14 mouse cellular contexts compared by ENCODE assay signal in genomic region chr16:89921370-89921769, GRCm38 (mm10).
A peak's percentile ranks its signal among the peaks of the same experiment; 100 is the strongest.
DNase-seq lines count a peak whose midpoint lies in the region; ATAC-seq and TF ChIP-seq lines count a peak whose summit lies in the region.
"Had no signal": no experiment of that assay in that cellular context is flagged by ENCODE, and none has a peak within 500 bp of the region (broad histone marks: within the 10 kb centered on the region; RNA-seq: fewer than 3 reads in every experiment).

No protein-coding gene starts in this region.

- no peak overlapping the region; the same call in 1 of the 2 replicates for H3K9ac ChIP-seq in forebrain, embryonic 16.5 days (replicated peaks; ENCODE audit: low read depth, low read length)
- no peak overlapping the region for H3K9ac ChIP-seq in liver, embryonic 12.5 days
- H3K9ac ChIP-seq: midbrain, embryonic 15.5 days had no signal

- no peak overlapping the region for H3K4me3 ChIP-seq in forebrain, embryonic 16.5 days (replicated peaks; ENCODE audit: low read length)
- peak overlapping the region; percentile 29 for H3K4me3 ChIP-seq in olfactory bulb, adult 2 months (ENCODE audit: insufficient read depth, low read depth, low read length)
- no peak overlapping the region for H3K4me3 ChIP-seq in liver, embryonic 12.5 days
- H3K4me3 ChIP-seq: midbrain, embryonic 15.5 days had no signal

- peak overlapping the region; percentile 6 for H3K4me2 ChIP-seq in forebrain, embryonic 16.5 days (ENCODE audit: low read length)
- no peak overlapping the region for H3K4me2 ChIP-seq in liver, embryonic 12.5 days
- H3K4me2 ChIP-seq: midbrain, embryonic 15.5 days had no signal

- intact Hi-C loops in heart, postnatal 36 days (cut with DNase I): no loop called here

- H3K9me3 ChIP-seq in forebrain, embryonic 16.5 days (ENCODE audit: control insufficient read depth, low read length): no peaks in the 10 kb centered on the region
- no peaks in the 10 kb centered on the region; the same call in 1 of the 2 replicates for H3K9me3 ChIP-seq in liver, embryonic 12.5 days (replicated peaks)
- H3K9me3 ChIP-seq: midbrain, embryonic 15.5 days had no signal

- no peak for TF ChIP-seq CTCF in olfactory bulb, adult 2 months (IDR thresholded peaks at IDR 0.05; ENCODE audit: insufficient read depth, low read depth, low read length)

- 34% methylated on average over 14 of the region's 14 CpGs for WGBS in forebrain, embryonic 16.5 days
- WGBS in olfactory bulb, adult 2 months: 17% methylated on average over 14 of the region's 14 CpGs
- 85% methylated on average over 14 of the region's 14 CpGs for WGBS in liver, embryonic 12.5 days (ENCODE audit: insufficient replicate concordance)

- H3K36me3 ChIP-seq in forebrain, embryonic 16.5 days (ENCODE audit: control insufficient read depth, insufficient read depth): no peaks in the 10 kb centered on the region
- no peaks in the 10 kb centered on the region for H3K36me3 ChIP-seq in liver, embryonic 12.5 days
- H3K36me3 ChIP-seq: midbrain, embryonic 15.5 days had no signal

- H3K4me1 ChIP-seq in forebrain, embryonic 16.5 days (replicated peaks; ENCODE audit: control insufficient read depth, insufficient read depth, low read length): peaks cover 47% of the 10 kb centered on the region
- H3K4me1 ChIP-seq in olfactory bulb, adult 2 months (ENCODE audit: control insufficient read depth, insufficient read depth, low read length): peaks cover 59% of the 10 kb centered on the region
- H3K4me1 ChIP-seq in liver, embryonic 12.5 days: no peaks in the 10 kb centered on the region

- peak; percentile 79 for DNase-seq in layer of hippocampus, adult 11-12 months (ENCODE audit: low spot score)
- DNase-seq in layer of hippocampus, adult 9-10 months (ENCODE audit: low spot score): no peak
- peak; percentile 83 to 88 for DNase-seq in cerebellum, adult 18-20 months
- DNase-seq in adrenal gland, postnatal 10 days: no peak
- DNase-seq in heart, postnatal 36 days: no peak
- DNase-seq: adrenal gland, postnatal 25 days; heart, postnatal 10 days had no signal

- peak; percentile 77 for ATAC-seq in forebrain, embryonic 16.5 days
- no peak for ATAC-seq in liver, embryonic 12.5 days
- ATAC-seq: intestine, postnatal 0 days; lung, postnatal 0 days; midbrain, embryonic 15.5 days; Patski had no signal

- TF ChIP-seq POLR2A in olfactory bulb, adult 2 months (IDR thresholded peaks at IDR 0.05; ENCODE audit: insufficient read depth, low read depth, low read length): 0 out of 2 replicates have a peak, but pooled peaks have one; percentile 24

- H3K27me3 ChIP-seq in forebrain, embryonic 16.5 days (replicated peaks; ENCODE audit: control insufficient read depth, insufficient read depth, low read length): no peaks in the 10 kb centered on the region
- no peaks in the 10 kb centered on the region for H3K27me3 ChIP-seq in liver, embryonic 12.5 days (replicated peaks)
- H3K27me3 ChIP-seq: midbrain, embryonic 15.5 days; Patski had no signal

- peak overlapping the region; percentile 42; the same call in 1 of the 2 replicates for H3K27ac ChIP-seq in forebrain, embryonic 16.5 days (ENCODE audit: low read length)
- H3K27ac ChIP-seq in olfactory bulb, adult 2 months (ENCODE audit: insufficient read depth, low read depth, low read length): peak overlapping the region; percentile 98
- H3K27ac ChIP-seq in liver, embryonic 12.5 days: no peak overlapping the region
- H3K27ac ChIP-seq: midbrain, embryonic 15.5 days had no signal

Comparison
In these comparisons a context has a peak if more than half of its experiments do, and no peak if none do; other contexts are left out.
1. DNase-seq: peak in layer of hippocampus, adult 11-12 months (single experiment) and cerebellum, adult 18-20 months (2 of 2); none in layer of hippocampus, adult 9-10 months (single experiment), adrenal gland, postnatal 10 days (single experiment) and heart, postnatal 36 days (0 of 2).